Mouse (Mus musculus) activated CD4-positive, CD25-positive, alpha-beta regulatory T cell, adult 4 months (primary cell): ENCODE measurements at regions not wholly inside any gene's neighbourhood (a gene's known extent, or its start where the extent isn't known, plus 50 kb on each side); places are given as distances from the start of the nearest gene placed in this dataset.

ENCODE experiments used
- ATAC-seq: one replicate; pipeline ENCODE4 v1.8.0; 2017

- ATAC-seq, result no peak
Observed at GRCm38 (mm10) chr11:114257061-114257460, 190.2 kb upstream of the Sdk2 start.

GRCm38 (mm10) chr11:114254344-114254743 is 187.5 kb upstream of the Sdk2 start:
- no peak for ATAC-seq

GRCm38 (mm10) chr11:114251614-114252013 is 184.8 kb upstream of the Sdk2 start:
- ATAC-seq, result no peak

GRCm38 (mm10) chr11:114249215-114249614 is 182.4 kb upstream of the Sdk2 start:
- ATAC-seq, result no peak

GRCm38 (mm10) chr11:114248261-114248898 is 181.5 kb upstream of the Sdk2 start:
- ATAC-seq, result no peak

- no peak for ATAC-seq
Observed at GRCm38 (mm10) chr11:114239311-114239803, 172.5 kb upstream of the Sdk2 start.

- no peak for ATAC-seq
Observed at GRCm38 (mm10) chr11:114238801-114239200, 172.0 kb upstream of the Sdk2 start.

GRCm38 (mm10) chr11:114238316-114238715 is 171.5 kb upstream of the Sdk2 start:
- ATAC-seq, result no peak

- no peak for ATAC-seq
Observed at GRCm38 (mm10) chr11:114234542-114234910, 167.7 kb upstream of the Sdk2 start.

- ATAC-seq, result no peak
Observed at GRCm38 (mm10) chr11:114233636-114234541, 167.0 kb upstream of the Sdk2 start.

GRCm38 (mm10) chr11:114231841-114232240 is 165.0 kb upstream of the Sdk2 start:
- ATAC-seq, result no peak

GRCm38 (mm10) chr11:114229763-114230162 is 162.9 kb upstream of the Sdk2 start:
- no peak for ATAC-seq

- no peak for ATAC-seq
Observed at GRCm38 (mm10) chr11:114229196-114229595, 162.3 kb upstream of the Sdk2 start.

GRCm38 (mm10) chr11:114226553-114226952 is 159.7 kb upstream of the Sdk2 start:
- no peak for ATAC-seq

GRCm38 (mm10) chr11:114224706-114225105 is 157.9 kb upstream of the Sdk2 start:
- no peak for ATAC-seq

- no peak for ATAC-seq
Observed at GRCm38 (mm10) chr11:114223061-114223460, 156.2 kb upstream of the Sdk2 start.

GRCm38 (mm10) chr11:114220466-114220865 is 153.6 kb upstream of the Sdk2 start:
- ATAC-seq, result no peak

- no peak for ATAC-seq
Observed at GRCm38 (mm10) chr11:114218732-114219506, 152.1 kb upstream of the Sdk2 start.

- ATAC-seq, result no peak
Observed at GRCm38 (mm10) chr11:114217245-114217757, 150.5 kb upstream of the Sdk2 start.

- ATAC-seq, result no peak
Observed at GRCm38 (mm10) chr11:114216493-114216892, 149.6 kb upstream of the Sdk2 start.

- no peak for ATAC-seq
Observed at GRCm38 (mm10) chr11:114215256-114215655, 148.4 kb upstream of the Sdk2 start.

GRCm38 (mm10) chr11:114212136-114212535 is 145.3 kb upstream of the Sdk2 start:
- no peak for ATAC-seq

GRCm38 (mm10) chr11:114205192-114205591 is 138.3 kb upstream of the Sdk2 start:
- ATAC-seq, result no peak
